Mouse (Mus musculus): ENCODE measurements around the gene Guca1b.

Gene Guca1b

GRCm38 (mm10) chr17:47385145-47385544, at the start of gene Guca1b:
TSS of gene Guca1b (plus strand) at chr17:47385393.
- 48% methylated on average over 10 of the region's 10 CpGs for WGBS

GRCm38 (mm10) chr17:47343121-47343520, 42.1 kb upstream of the Guca1b start:
- WGBS = 86% methylated on average over 2 of the region's 2 CpGs

GRCm38 (mm10) chr17:47349721-47350319, 35.4 kb upstream of the Guca1b start:
- WGBS = 92% methylated on average over 3 of the region's 3 CpGs

GRCm38 (mm10) chr17:47359964-47360363, 25.2 kb upstream of the Guca1b start:
- 41% methylated on average over 6 of the region's 6 CpGs for WGBS

GRCm38 (mm10) chr17:47361343-47361742, 23.9 kb upstream of the Guca1b start:
- 48% methylated on average over 11 of the region's 11 CpGs for WGBS

- WGBS = 3% methylated on average over 35 of the region's 35 CpGs
Measured at GRCm38 (mm10) chr17:47368401-47369086, 16.6 kb upstream of the Guca1b start, which contains the start of gene Mrps10. TSS of gene Mrps10 (plus strand) at chr17:47368887.

- 2% methylated on average over 20 of the region's 20 CpGs for WGBS
Measured at GRCm38 (mm10) chr17:47369087-47369443, 16.1 kb upstream of the Guca1b start.

GRCm38 (mm10) chr17:47371451-47371850, 13.7 kb upstream of the Guca1b start:
- WGBS = 6% methylated on average over 4 of the region's 4 CpGs

GRCm38 (mm10) chr17:47373991-47374390, 11.2 kb upstream of the Guca1b start:
- WGBS = 83% methylated on average over 6 of the region's 6 CpGs

- 78% methylated on average over 6 of the region's 6 CpGs for WGBS
Measured at GRCm38 (mm10) chr17:47376779-47377280, 8.4 kb upstream of the Guca1b start.

GRCm38 (mm10) chr17:47378133-47378532, 7.1 kb upstream of the Guca1b start:
- WGBS = 84% methylated on average over 15 of the region's 15 CpGs

- WGBS = 70% methylated on average over 11 of the region's 11 CpGs
Measured at GRCm38 (mm10) chr17:47381917-47382316, 3.3 kb upstream of the Guca1b start.

- 87% methylated on average over 4 of the region's 4 CpGs for WGBS
Measured at GRCm38 (mm10) chr17:47383266-47383665, 1.9 kb upstream of the Guca1b start.

- 89% methylated on average over 3 of the region's 3 CpGs for WGBS
Measured at GRCm38 (mm10) chr17:47384064-47384463, 1.1 kb upstream of the Guca1b start.

- 72% methylated on average over 4 of the region's 4 CpGs for WGBS
Measured at GRCm38 (mm10) chr17:47386649-47387048, 1.5 kb downstream of the Guca1b start.

- WGBS = 27% methylated on average over 24 of the region's 24 CpGs
Measured at GRCm38 (mm10) chr17:47394223-47394869, 9.2 kb downstream of the Guca1b start.

GRCm38 (mm10) chr17:47395376-47395913, 10.3 kb downstream of the Guca1b start:
- 8% methylated on average over 20 of the region's 20 CpGs for WGBS

- 85% methylated on average over 8 of the region's 8 CpGs for WGBS
Measured at GRCm38 (mm10) chr17:47399091-47399490, 13.9 kb downstream of the Guca1b start.

- WGBS = 29% methylated on average over 10 of the region's 10 CpGs
Measured at GRCm38 (mm10) chr17:47400451-47400850, 15.3 kb downstream of the Guca1b start, which contains the start of gene Guca1a. TSS of gene Guca1a (minus strand) at chr17:47400584.

GRCm38 (mm10) chr17:47407717-47408557, 22.7 kb downstream of the Guca1b start:
- 64% methylated on average over 10 of the region's 10 CpGs for WGBS

GRCm38 (mm10) chr17:47408558-47408898, 23.3 kb downstream of the Guca1b start:
- WGBS = 25% methylated on average over 8 of the region's 8 CpGs
